Mouse (Mus musculus) heart, embryonic 13.5 days (tissue): ENCODE measurements at regions not wholly inside any gene's neighbourhood (a gene's known extent, or its start where the extent isn't known, plus 50 kb on each side); places are given as distances from the start of the nearest gene placed in this dataset.

Experiments
- ATAC-seq: fragments of 200-750 bp; cut with Nextera tagmentation; 2 replicates; pipeline ENCODE4 v1.8.0; 2017; ENCODE audit warnings: moderate TSS enrichment; ENCODE audit not compliant: insufficient number of reproducible peaks, low FRiP score, low TSS enrichment; ENCODE audit errors: extremely low read depth
- H3K27ac ChIP-seq: fragments of 300-500 bp; sonication (generic); replicated peaks from 2 replicates; pipeline ENCODE4 v1.5.1; 2015; ENCODE audit warnings: moderate library complexity, mild to moderate bottlenecking, inconsistent platforms
- H3K27me3 ChIP-seq: fragments of 300-500 bp; sonication (generic); replicated peaks from 2 replicates; pipeline ENCODE4 v1.6.1; 2015; ENCODE audit warnings: mild to moderate bottlenecking, inconsistent platforms
- H3K36me3 ChIP-seq: fragments of 300-500 bp; sonication (generic); 2 replicates; pipeline ENCODE4 v1.6.1; 2015; ENCODE audit warnings: mild to moderate bottlenecking, inconsistent platforms
- H3K4me1 ChIP-seq: fragments of 300-500 bp; sonication (generic); 2 replicates; pipeline ENCODE4 v1.6.1; 2015; ENCODE audit warnings: inconsistent platforms
- H3K4me2 ChIP-seq: fragments of 300-500 bp; sonication (generic); 2 replicates; pipeline ENCODE4 v1.6.1; 2015; ENCODE audit warnings: inconsistent platforms, mild to moderate bottlenecking, moderate library complexity
- H3K4me3 ChIP-seq: fragments of 300-500 bp; sonication (generic); 2 replicates; pipeline ENCODE4 v1.5.1; 2015; ENCODE audit warnings: moderate library complexity, mild to moderate bottlenecking, inconsistent platforms
- H3K9ac ChIP-seq: fragments of 300-500 bp; sonication (generic); 2 replicates; pipeline ENCODE4 v1.6.1; 2015; ENCODE audit warnings: inconsistent platforms, mild to moderate bottlenecking, moderate library complexity
- H3K9me3 ChIP-seq: fragments of 300-500 bp; sonication (generic); 2 replicates; pipeline ENCODE4 v1.6.1; 2016; ENCODE audit warnings: inconsistent platforms
- WGBS: fragments of 180-500 bp; shearing (Covaris S2); methylation state at CpG from one replicate; pipeline ENCODE4 v1.1.7; 2015; ENCODE audit warnings: mixed read lengths; 5-methylcytosine and 5-hydroxymethylcytosine counted together

DNA sequence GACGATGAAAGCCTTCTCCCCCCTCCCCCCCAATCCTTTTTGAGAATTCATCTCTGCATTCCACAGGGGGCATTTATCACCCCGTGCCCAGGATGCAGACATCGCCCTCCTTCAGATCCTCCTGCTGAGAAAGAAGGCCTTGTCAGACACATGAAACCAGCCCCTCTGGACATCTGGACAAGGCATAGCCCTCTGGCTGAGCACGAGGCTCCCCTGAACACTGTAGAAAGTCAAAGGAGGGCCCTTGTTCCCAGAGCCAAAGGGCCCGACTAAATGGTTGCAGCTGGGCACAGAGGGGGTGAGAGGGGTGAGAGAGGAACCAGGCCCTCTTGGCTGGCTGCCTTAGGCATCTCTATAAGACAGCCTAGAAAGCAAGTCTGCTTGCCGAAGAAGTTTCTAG, 327.8 kb downstream of the H2al1j start:
- H3K27ac ChIP-seq = no peak overlapping the region
- no peak for ATAC-seq
- peaks cover 16% of the 10 kb centered on the region for H3K27me3 ChIP-seq
- no peak overlapping the region for H3K9ac ChIP-seq
- no peak overlapping the region for H3K4me2 ChIP-seq
- H3K9me3 ChIP-seq = no peaks in the 10 kb centered on the region
- WGBS = 54% methylated on average over 6 of the region's 6 CpGs
- H3K4me1 ChIP-seq = peaks cover 10% of the 10 kb centered on the region
- no peaks in the 10 kb centered on the region for H3K36me3 ChIP-seq
- H3K4me3 ChIP-seq = no peak overlapping the region

DNA sequence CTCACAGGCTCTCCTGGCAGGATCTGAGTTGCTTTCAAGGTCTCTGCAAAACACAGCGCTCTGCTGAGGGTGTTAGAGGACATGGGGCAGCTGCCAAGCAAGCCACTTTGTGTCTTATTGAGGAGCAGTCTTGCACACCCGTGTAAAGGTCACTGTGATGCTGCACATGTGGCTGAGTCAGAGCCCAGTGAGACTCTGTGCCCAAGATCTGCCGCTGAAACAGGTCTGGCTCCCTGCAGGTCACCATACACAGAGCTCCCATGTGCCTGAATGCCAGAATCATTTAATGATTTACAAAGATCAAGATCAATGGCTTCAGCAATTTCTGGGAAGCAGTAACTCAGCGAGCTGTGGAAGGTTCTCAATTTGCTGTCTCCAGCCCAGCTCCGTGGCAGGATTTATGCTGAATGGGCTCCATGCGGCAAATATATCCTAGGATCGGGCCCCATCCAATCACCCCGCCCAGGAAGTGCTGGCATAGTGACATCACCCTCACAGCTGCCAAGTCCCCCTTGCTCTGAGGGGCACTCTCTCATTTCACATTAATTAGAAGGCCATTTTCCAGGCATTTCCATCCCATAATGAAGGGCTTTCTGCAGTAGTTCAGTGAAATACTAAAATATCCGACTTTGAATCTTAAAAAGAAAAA, 330.1 kb downstream of the H2al1j start:
- Histone ChIP-seq H3K4me3 (no peak overlapping the region), H3K9ac (no peak overlapping the region), H3K27me3 (peaks cover 28% of the 10 kb centered on the region), H3K36me3 (no peaks in the 10 kb centered on the region), H3K9me3 (no peaks in the 10 kb centered on the region), H3K4me2 (no peak overlapping the region), H3K4me1 (peaks cover 10% of the 10 kb centered on the region), H3K27ac (no peak overlapping the region)
- ATAC-seq = no peak
- WGBS = 49% methylated on average over 9 of the region's 9 CpGs

DNA sequence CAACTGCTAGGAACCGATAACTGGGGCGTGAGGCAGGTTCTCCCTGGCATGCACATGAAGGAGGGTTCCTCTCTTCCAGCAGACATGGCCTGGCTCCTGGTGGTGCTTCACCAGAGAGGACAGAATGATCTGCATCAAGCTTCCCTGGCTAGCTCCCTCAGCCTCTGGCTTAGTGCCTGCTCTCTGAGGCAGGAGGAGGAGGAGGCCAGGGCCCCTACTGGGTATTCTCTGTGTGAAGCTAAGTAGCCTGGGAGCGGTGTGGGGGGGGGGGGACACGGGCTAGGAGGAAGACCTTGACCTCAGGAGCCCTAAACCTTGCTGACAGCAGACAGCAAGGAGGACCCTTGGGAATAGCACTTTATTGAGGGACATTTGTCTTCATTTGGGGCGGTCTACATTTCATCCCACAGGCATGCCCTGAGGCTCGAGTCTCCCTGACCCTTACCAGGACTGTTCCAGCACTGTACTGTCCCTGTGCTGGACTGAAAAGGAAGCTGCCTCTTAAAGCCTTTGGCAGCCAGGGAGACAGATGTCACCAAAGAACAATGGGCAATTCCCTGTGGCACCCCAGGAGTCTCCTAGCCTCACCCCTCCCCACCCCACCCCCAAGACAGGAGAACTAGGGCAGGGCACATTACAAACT, 335.7 kb downstream of the H2al1j start:
- Histone ChIP-seq H3K27ac (no peak overlapping the region), H3K9me3 (no peaks in the 10 kb centered on the region), H3K36me3 (no peaks in the 10 kb centered on the region), H3K4me3 (no peak overlapping the region), H3K27me3 (peaks cover 42% of the 10 kb centered on the region), H3K9ac (no peak overlapping the region), H3K4me1 (peaks cover 29% of the 10 kb centered on the region), H3K4me2 (no peak overlapping the region)
- no peak for ATAC-seq
- WGBS = 32% methylated on average over 6 of the region's 6 CpGs

DNA sequence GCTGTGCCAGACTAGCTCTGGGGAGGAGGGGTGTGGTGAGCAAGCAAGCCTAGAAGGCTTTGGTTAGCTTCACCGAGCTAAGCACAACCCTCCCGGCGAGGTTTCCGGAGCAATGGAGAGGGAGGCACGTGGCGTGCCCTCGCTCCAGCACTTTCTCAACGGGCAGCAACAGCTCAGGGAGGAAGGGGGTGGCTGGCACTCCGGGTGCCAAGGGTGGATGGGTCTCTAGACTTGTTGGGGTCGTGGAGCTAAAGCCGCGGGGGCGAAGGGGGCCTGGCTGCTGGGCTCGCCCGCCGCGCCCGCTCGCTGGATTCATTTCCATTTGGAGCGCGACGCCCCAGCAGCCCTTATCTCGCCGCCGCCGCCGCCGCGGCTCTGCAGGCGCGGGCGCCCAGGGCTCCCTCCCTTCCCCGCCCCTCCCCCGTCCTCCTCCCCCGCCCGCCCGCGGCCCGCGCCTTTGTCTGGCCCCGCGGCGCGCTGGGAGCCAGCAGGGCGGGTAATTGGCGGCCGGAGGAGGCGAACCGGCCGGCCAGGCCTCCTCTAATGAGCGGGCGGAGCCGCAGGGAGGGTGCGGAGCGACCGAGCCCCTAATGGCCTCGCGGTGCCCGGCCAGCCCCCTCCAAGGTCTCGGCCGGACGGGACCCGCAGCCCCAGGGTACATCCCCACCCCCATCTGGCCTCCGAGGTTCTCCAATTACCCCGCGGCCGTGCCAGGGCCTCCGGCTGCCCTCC, 336.9 kb downstream of the H2al1j start:
- Histone ChIP-seq H3K4me3 (peak overlapping the region; percentile 56), H3K9me3 (no peaks in the 10 kb centered on the region), H3K9ac (peak overlapping the region; percentile 92), H3K4me1 (peaks cover 29% of the 10 kb centered on the region), H3K4me2 (peak overlapping the region; percentile 79), H3K36me3 (no peaks in the 10 kb centered on the region), H3K27me3 (peaks cover 42% of the 10 kb centered on the region), H3K27ac (peak overlapping the region; percentile 89)
- ATAC-seq = peak; percentile 75; the same call in 1 of the 2 replicates
- 7% methylated on average over 41 of the region's 68 CpGs for WGBS

DNA sequence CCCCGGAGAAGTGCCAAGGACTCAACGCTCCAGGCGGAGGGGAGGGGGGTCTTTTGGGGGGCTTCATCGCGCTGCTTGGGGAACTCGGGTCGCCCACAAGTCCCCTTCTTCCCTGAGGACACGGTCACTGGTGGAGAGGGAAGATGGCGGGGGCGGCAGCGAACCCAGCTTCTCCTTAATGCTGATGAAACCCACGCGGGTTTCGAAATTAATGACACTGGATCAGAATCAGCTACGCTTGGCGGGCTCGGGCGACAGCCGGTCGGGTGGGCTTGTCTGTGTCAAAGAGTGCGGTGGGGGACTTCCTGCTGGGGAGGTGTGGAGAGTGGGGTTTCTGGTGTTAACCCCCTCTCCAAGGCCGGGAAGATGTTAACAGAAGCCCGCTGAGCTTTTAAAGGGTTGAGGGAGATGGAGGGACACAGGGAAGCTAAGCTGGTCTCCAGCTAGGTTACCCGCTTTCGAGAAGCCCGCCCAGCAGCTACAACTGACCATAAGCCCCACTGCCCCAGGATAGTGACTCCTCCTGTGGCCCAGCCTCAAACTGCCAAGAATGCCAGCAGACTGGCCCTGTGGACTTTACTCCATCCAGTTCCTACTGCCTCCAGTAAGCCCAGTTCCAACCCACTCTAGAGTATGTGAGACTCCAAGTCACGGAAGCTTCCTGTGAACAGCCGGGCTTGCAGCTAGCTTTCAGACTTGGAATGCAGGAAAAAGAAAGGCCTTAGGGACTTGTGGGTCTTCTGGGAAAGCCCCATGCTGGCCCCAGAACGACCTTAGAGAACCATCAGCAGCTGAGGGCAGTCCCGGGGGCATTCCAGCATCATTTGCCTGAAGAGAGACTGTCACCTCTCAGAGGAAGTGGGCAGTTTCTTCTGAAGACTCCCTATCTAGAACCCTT, 337.7 kb downstream of the H2al1j start:
- Histone ChIP-seq H3K4me2 (peak overlapping the region; percentile 79), H3K9me3 (no peaks in the 10 kb centered on the region), H3K27ac (peak overlapping the region; percentile 89), H3K36me3 (no peaks in the 10 kb centered on the region), H3K27me3 (peaks cover 42% of the 10 kb centered on the region), H3K4me1 (peaks cover 29% of the 10 kb centered on the region), H3K9ac (peak overlapping the region; percentile 92), H3K4me3 (peak overlapping the region; percentile 56)
- no peak for ATAC-seq
- WGBS = 11% methylated on average over 30 of the region's 30 CpGs

DNA sequence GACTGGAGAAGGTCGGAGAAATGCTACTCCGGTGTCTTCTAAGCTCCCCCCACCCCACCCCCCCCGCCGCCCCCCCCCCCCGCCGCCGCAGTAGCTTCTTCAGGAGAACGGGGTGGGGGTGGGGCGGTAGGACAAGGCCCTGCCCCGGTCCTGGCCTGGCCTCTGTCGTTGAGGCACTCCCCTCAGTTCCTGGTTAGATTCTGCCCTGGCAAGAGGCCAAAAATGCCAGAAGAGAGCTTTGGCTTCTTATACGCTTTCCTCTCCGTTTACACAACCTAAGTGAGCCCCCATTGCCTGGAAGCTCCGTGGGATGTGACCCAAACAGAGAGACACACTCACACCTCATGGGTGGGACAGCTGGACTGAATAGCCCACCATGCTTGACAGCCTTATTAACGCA, 338.9 kb downstream of the H2al1j start:
- Histone ChIP-seq H3K4me3 (no peak overlapping the region), H3K36me3 (no peaks in the 10 kb centered on the region), H3K4me2 (peak overlapping the region; percentile 18; the same call in 1 of the 2 replicates), H3K4me1 (peaks cover 34% of the 10 kb centered on the region), H3K9me3 (no peaks in the 10 kb centered on the region), H3K27me3 (peaks cover 36% of the 10 kb centered on the region), H3K27ac (no peak overlapping the region), H3K9ac (no peak overlapping the region)
- WGBS = 21% methylated on average over 7 of the region's 15 CpGs
- ATAC-seq = no peak

DNA sequence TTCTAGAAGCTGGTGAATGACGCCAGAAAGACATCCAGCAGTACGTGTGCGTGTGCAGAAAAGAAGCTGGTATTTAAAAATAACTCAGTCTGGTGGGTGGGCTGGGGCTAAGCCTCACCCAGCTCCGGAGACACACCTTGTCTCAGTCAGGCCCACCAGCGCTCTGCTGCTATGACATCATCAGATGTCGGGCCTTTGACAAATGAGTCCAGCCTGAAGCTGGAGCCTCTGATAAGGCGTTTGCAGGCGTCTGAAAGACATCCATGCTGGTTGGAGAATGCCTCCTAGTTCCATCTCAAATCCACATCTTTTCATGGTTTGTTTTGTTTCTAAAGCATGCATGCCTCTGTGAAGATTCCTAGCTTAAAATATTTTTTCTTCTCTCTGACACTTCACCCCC, 344.2 kb downstream of the H2al1j start:
- ATAC-seq = no peak
- Histone ChIP-seq H3K9me3 (no peaks in the 10 kb centered on the region), H3K4me1 (peaks cover 13% of the 10 kb centered on the region), H3K9ac (no peak overlapping the region), H3K27me3 (peaks cover 21% of the 10 kb centered on the region; the same call in 1 of the 2 replicates), H3K4me3 (no peak overlapping the region), H3K4me2 (no peak overlapping the region), H3K36me3 (no peaks in the 10 kb centered on the region), H3K27ac (no peak overlapping the region)
- 18% methylated on average over 8 of the region's 8 CpGs for WGBS

DNA sequence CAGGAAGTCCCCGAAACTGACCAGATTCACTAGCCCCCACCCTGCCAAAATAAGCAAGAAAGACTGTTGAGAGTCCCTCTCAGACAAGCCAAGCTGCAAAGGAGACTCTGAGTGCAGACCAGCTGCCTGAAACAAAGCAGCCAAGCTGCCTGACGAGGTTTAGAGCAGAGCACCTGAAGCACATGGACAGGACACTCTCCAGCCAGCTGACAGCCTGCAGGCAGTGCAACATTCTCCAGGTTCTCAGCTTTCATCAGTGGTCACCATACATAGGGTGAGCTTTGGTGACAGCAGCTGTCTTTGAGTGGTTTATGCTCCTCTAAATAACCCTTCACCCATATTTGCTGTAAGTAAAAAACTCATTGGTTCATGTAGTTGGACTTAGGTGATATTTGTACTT, 350.5 kb downstream of the H2al1j start:
- Histone ChIP-seq H3K36me3 (no peaks in the 10 kb centered on the region), H3K4me2 (no peak overlapping the region), H3K4me1 (no peaks in the 10 kb centered on the region), H3K9ac (no peak overlapping the region), H3K27me3 (peaks cover 37% of the 10 kb centered on the region), H3K9me3 (no peaks in the 10 kb centered on the region), H3K4me3 (no peak overlapping the region), H3K27ac (no peak overlapping the region)
- 33% methylated on average over 2 of the region's 2 CpGs for WGBS
- ATAC-seq = no peak

DNA sequence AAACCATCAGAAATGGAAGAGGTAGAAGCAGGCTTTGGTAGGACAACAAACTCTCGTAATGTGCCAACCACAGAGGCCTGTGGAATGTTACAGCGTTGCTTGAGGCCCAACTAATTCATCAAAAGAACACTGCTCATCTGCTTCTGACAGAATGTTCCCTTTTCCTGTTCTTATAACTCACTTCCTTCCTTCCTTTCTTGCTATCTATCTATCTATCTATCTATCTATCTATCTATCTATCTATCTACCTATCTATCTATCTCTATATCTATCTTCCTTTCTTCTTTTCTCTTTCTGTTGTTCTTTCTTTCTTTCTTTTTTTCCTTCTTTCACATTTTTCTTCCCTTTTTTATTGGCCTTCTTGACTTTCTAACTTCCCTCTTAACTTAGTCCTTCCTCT, 353.7 kb downstream of the H2al1j start:
- Histone ChIP-seq H3K9ac (no peak overlapping the region), H3K4me3 (no peak overlapping the region), H3K4me2 (no peak overlapping the region), H3K36me3 (no peaks in the 10 kb centered on the region), H3K4me1 (no peaks in the 10 kb centered on the region), H3K9me3 (no peaks in the 10 kb centered on the region), H3K27me3 (peaks cover 26% of the 10 kb centered on the region), H3K27ac (no peak overlapping the region)
- no peak for ATAC-seq
- WGBS = 73% methylated on average over 2 of the region's 2 CpGs

DNA sequence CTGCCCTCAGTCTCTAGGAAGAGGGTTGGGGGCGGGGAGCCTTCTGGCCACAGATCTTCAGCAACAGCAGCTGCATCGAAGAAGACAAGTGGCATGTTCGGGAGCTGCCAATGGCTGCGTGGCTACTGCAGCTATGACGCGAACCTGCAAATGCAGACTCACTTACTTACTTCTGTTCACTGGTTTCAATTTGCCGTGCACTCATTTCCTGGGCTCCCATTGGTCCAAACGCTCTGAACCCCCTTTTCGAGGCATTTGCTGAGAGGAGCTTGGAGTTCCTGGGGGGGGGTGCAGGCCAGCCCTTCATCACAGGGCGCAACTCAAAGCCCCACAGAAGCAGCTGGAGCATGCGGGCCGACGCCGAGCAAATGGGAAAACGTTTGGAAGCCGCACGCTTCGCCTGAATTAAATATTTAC, 362.4 kb downstream of the H2al1j start:
- no peak overlapping the region for H3K27ac ChIP-seq
- no peaks in the 10 kb centered on the region for H3K36me3 ChIP-seq
- H3K4me2 ChIP-seq = no peak overlapping the region
- peaks cover 15% of the 10 kb centered on the region for H3K4me1 ChIP-seq
- no peak overlapping the region for H3K9ac ChIP-seq
- H3K27me3 ChIP-seq = no peaks in the 10 kb centered on the region; the same call in 1 of the 2 replicates
- ATAC-seq = no peak
- no peaks in the 10 kb centered on the region for H3K9me3 ChIP-seq
- H3K4me3 ChIP-seq = no peak overlapping the region
- 61% methylated on average over 18 of the region's 18 CpGs for WGBS

DNA sequence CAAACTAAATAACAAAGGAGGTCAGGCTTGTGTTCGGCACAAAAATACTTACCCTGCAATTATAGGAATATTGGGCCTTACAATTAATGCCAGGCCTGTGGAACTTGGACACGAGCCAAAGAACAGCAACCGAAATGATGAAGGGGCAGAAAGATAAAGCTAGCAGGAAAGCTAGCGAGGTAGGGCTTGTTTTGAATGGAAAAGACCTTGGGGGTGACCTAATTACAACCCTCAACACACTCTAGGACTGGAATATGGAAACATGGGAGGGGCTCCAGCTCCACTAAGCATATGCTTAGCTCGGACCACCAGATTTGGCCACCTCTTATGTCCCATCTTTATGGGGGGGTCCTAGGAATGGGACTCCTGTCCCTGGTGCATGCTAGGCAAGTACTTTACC, 362.8 kb downstream of the H2al1j start:
- H3K9me3 ChIP-seq = no peaks in the 10 kb centered on the region
- peaks cover 15% of the 10 kb centered on the region for H3K4me1 ChIP-seq
- H3K4me2 ChIP-seq = no peak overlapping the region
- ATAC-seq = no peak
- no peak overlapping the region for H3K27ac ChIP-seq
- H3K36me3 ChIP-seq = no peaks in the 10 kb centered on the region
- WGBS = 43% methylated on average over 5 of the region's 5 CpGs
- H3K4me3 ChIP-seq = no peak overlapping the region
- no peak overlapping the region for H3K9ac ChIP-seq
- H3K27me3 ChIP-seq = no peaks in the 10 kb centered on the region; the same call in 1 of the 2 replicates
